Mouse (Mus musculus): ENCODE data around the gene Mmaa. TPM values are rescaled to one million over a fixed set of nuclear protein-coding genes. Genes with fewer than 3 reads are reported as not detected.

Mmaa gene
- polyA plus RNA-seq, 1 experiment, result 6.0 TPM

- Histone ChIP-seq H3K27ac (ENCODE audit: control insufficient read depth, insufficient read depth, low read depth, low read length, poor library complexity) (no peak overlapping the region), H3K4me1 (ENCODE audit: control insufficient read depth, insufficient read depth, low read length) (no peaks in the 10 kb centered on the region), H3K4me3 (replicated peaks; ENCODE audit: control insufficient read depth, low read depth, low read length) (no peak overlapping the region)
- TF ChIP-seq CTCF (IDR thresholded peaks at IDR 0.05; ENCODE audit: control insufficient read depth, insufficient read depth, low read length), result no peak
- TF ChIP-seq POLR2A (IDR thresholded peaks at IDR 0.05; ENCODE audit: borderline replicate concordance, control insufficient read depth, low read depth, low read length), result no peak
- whole genome bisulfite sequencing, result 65% methylated on average over 4 of the region's 4 CpGs
Observed at GRCm38 (mm10) chr8:79329182-79329581, 34.4 kb upstream of the Mmaa start.

- Histone ChIP-seq H3K4me1 (ENCODE audit: control insufficient read depth, insufficient read depth, low read length) (peaks cover 1% of the 10 kb centered on the region; the same call in 1 of the 2 replicates), H3K27ac (ENCODE audit: control insufficient read depth, insufficient read depth, low read depth, low read length, poor library complexity) (no peak overlapping the region), H3K4me3 (replicated peaks; ENCODE audit: control insufficient read depth, low read depth, low read length) (no peak overlapping the region)
- WGBS, result 86% methylated on average over 6 of the region's 6 CpGs
- TF ChIP-seq CTCF (IDR thresholded peaks at IDR 0.05; ENCODE audit: control insufficient read depth, insufficient read depth, low read length) (no peak), POLR2A (IDR thresholded peaks at IDR 0.05; ENCODE audit: borderline replicate concordance, control insufficient read depth, low read depth, low read length) (no peak)
Observed at GRCm38 (mm10) chr8:79325510-79325909, 30.8 kb upstream of the Mmaa start.

- WGBS, result 76% methylated on average over 5 of the region's 5 CpGs
- Histone ChIP-seq H3K4me3 (replicated peaks; ENCODE audit: control insufficient read depth, low read depth, low read length) (no peak overlapping the region), H3K27ac (ENCODE audit: control insufficient read depth, insufficient read depth, low read depth, low read length, poor library complexity) (no peak overlapping the region), H3K4me1 (ENCODE audit: control insufficient read depth, insufficient read depth, low read length) (peaks cover 1% of the 10 kb centered on the region; the same call in 1 of the 2 replicates)
- TF ChIP-seq CTCF (IDR thresholded peaks at IDR 0.05; ENCODE audit: control insufficient read depth, insufficient read depth, low read length) (no peak), POLR2A (IDR thresholded peaks at IDR 0.05; ENCODE audit: borderline replicate concordance, control insufficient read depth, low read depth, low read length) (no peak)
Observed at GRCm38 (mm10) chr8:79324928-79325327, 30.2 kb upstream of the Mmaa start.

GRCm38 (mm10) chr8:79324036-79324435 is 29.3 kb upstream of the Mmaa start:
- no peak overlapping the region for H3K27ac ChIP-seq (ENCODE audit: control insufficient read depth, insufficient read depth, low read depth, low read length, poor library complexity)
- H3K4me1 ChIP-seq (ENCODE audit: control insufficient read depth, insufficient read depth, low read length), result peaks cover 1% of the 10 kb centered on the region; the same call in 1 of the 2 replicates
- H3K4me3 ChIP-seq (replicated peaks; ENCODE audit: control insufficient read depth, low read depth, low read length), result no peak overlapping the region
- TF ChIP-seq CTCF (IDR thresholded peaks at IDR 0.05; ENCODE audit: control insufficient read depth, insufficient read depth, low read length), result no peak
- TF ChIP-seq POLR2A (IDR thresholded peaks at IDR 0.05; ENCODE audit: borderline replicate concordance, control insufficient read depth, low read depth, low read length), result no peak
- 22% methylated on average over 3 of the region's 3 CpGs for WGBS

GRCm38 (mm10) chr8:79323121-79323520 is 28.4 kb upstream of the Mmaa start:
- Histone ChIP-seq H3K4me3 (replicated peaks; ENCODE audit: control insufficient read depth, low read depth, low read length) (no peak overlapping the region), H3K27ac (ENCODE audit: control insufficient read depth, insufficient read depth, low read depth, low read length, poor library complexity) (no peak overlapping the region), H3K4me1 (ENCODE audit: control insufficient read depth, insufficient read depth, low read length) (peaks cover 1% of the 10 kb centered on the region; the same call in 1 of the 2 replicates)
- TF ChIP-seq CTCF (IDR thresholded peaks at IDR 0.05; ENCODE audit: control insufficient read depth, insufficient read depth, low read length), result no peak
- TF ChIP-seq POLR2A (IDR thresholded peaks at IDR 0.05; ENCODE audit: borderline replicate concordance, control insufficient read depth, low read depth, low read length), result no peak
- 36% methylated on average over 7 of the region's 7 CpGs for WGBS

GRCm38 (mm10) chr8:79310801-79311200 is 16.1 kb upstream of the Mmaa start:
- 44% methylated on average over 2 of the region's 2 CpGs for WGBS

GRCm38 (mm10) chr8:79305941-79306340 is 11.2 kb upstream of the Mmaa start:
- 75% methylated on average over 5 of the region's 5 CpGs for WGBS
- no peak for TF ChIP-seq POLR2A (IDR thresholded peaks at IDR 0.05; ENCODE audit: borderline replicate concordance, control insufficient read depth, low read depth, low read length)
- no peak for TF ChIP-seq CTCF (IDR thresholded peaks at IDR 0.05; ENCODE audit: control insufficient read depth, insufficient read depth, low read length)
- Histone ChIP-seq H3K4me1 (ENCODE audit: control insufficient read depth, insufficient read depth, low read length) (no peaks in the 10 kb centered on the region), H3K4me3 (replicated peaks; ENCODE audit: control insufficient read depth, low read depth, low read length) (no peak overlapping the region), H3K27ac (ENCODE audit: control insufficient read depth, insufficient read depth, low read depth, low read length, poor library complexity) (no peak overlapping the region)

More at GRCm38 (mm10) chr8:79310801-79311200, 16.1 kb upstream of the Mmaa start:
- Histone ChIP-seq H3K27ac (ENCODE audit: control insufficient read depth, insufficient read depth, low read depth, low read length, poor library complexity) (no peak overlapping the region), H3K4me1 (ENCODE audit: control insufficient read depth, insufficient read depth, low read length) (no peaks in the 10 kb centered on the region), H3K4me3 (replicated peaks; ENCODE audit: control insufficient read depth, low read depth, low read length) (no peak overlapping the region)
- TF ChIP-seq POLR2A (IDR thresholded peaks at IDR 0.05; ENCODE audit: borderline replicate concordance, control insufficient read depth, low read depth, low read length) (no peak), CTCF (IDR thresholded peaks at IDR 0.05; ENCODE audit: control insufficient read depth, insufficient read depth, low read length) (no peak)

- Histone ChIP-seq H3K27ac (ENCODE audit: control insufficient read depth, insufficient read depth, low read depth, low read length, poor library complexity) (no peak overlapping the region), H3K4me1 (ENCODE audit: control insufficient read depth, insufficient read depth, low read length) (no peaks in the 10 kb centered on the region), H3K4me3 (replicated peaks; ENCODE audit: control insufficient read depth, low read depth, low read length) (no peak overlapping the region)
- 64% methylated on average over 3 of the region's 3 CpGs for WGBS
- no peak for TF ChIP-seq POLR2A (IDR thresholded peaks at IDR 0.05; ENCODE audit: borderline replicate concordance, control insufficient read depth, low read depth, low read length)
- TF ChIP-seq CTCF (IDR thresholded peaks at IDR 0.05; ENCODE audit: control insufficient read depth, insufficient read depth, low read length), result no peak
Observed at GRCm38 (mm10) chr8:79301548-79301947, 6.8 kb upstream of the Mmaa start.

- no peak overlapping the region for H3K27ac ChIP-seq (ENCODE audit: control insufficient read depth, insufficient read depth, low read depth, low read length, poor library complexity)
- 43% methylated on average over 5 of the region's 5 CpGs for WGBS
- H3K4me3 ChIP-seq (replicated peaks; ENCODE audit: control insufficient read depth, low read depth, low read length), result no peak overlapping the region
- H3K4me1 ChIP-seq (ENCODE audit: control insufficient read depth, insufficient read depth, low read length), result no peaks in the 10 kb centered on the region
- no peak for TF ChIP-seq POLR2A (IDR thresholded peaks at IDR 0.05; ENCODE audit: borderline replicate concordance, control insufficient read depth, low read depth, low read length)
- TF ChIP-seq CTCF (IDR thresholded peaks at IDR 0.05; ENCODE audit: control insufficient read depth, insufficient read depth, low read length), result peak; percentile 50
Observed at GRCm38 (mm10) chr8:79299704-79300103, 5.0 kb upstream of the Mmaa start.
